Mouse (Mus musculus): ENCODE results near the gene Psmb7. TPM values are rescaled to one million over a fixed set of nuclear protein-coding genes. Genes with fewer than 3 reads are reported as not detected.

The Psmb7 gene
- polyA plus RNA-seq, 3 experiments from 2014 or later: 89.2 to 158 (median 118) TPM

DNA sequence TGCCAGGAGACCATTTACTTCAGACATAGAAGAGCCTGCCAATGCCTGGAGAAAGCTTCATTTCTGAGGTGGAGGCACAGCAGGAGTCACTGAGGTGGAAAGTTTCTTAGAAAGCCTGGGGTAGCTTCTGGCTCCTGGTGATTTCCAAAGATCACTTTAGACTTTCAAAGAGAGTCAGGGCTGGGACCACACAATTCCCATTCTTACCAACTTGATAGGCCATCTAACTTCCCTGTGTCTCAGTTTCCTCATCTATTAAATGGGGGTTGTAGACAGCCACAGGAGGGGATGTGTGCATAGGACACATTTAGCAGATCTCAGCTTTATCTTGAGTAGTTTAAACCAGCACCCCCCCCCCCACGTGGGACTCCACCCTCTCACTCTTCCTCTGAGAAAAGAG lies 101.5 kb downstream of the Psmb7 start:
- no peak for ATAC-seq

DNA sequence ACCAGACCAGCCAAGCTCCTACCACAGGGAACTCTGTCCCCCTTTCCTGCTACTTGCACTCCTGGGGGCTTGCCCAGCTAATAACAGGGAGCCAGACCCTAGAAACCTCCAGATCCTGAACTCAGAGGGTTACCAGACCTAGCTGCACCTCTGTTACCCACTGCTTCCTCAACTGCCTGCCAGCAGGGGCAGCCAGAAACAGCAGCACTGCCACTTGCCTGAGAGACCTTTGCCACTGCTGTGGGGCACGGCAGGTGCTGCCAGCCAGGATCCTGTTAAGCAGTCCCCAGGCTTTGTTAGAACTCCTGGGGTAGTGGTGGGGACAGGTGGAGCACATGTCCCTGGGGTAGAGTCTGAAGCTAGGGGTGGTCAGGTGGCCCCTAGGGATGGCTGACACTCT lies 102.3 kb downstream of the Psmb7 start:
- no peak for ATAC-seq

GRCm38 (mm10) chr2:38541101-38541500 lies 102.8 kb downstream of the Psmb7 start:
- ATAC-seq: no peak

GRCm38 (mm10) chr2:38540666-38541065 lies 103.2 kb downstream of the Psmb7 start:
- ATAC-seq: no peak

DNA sequence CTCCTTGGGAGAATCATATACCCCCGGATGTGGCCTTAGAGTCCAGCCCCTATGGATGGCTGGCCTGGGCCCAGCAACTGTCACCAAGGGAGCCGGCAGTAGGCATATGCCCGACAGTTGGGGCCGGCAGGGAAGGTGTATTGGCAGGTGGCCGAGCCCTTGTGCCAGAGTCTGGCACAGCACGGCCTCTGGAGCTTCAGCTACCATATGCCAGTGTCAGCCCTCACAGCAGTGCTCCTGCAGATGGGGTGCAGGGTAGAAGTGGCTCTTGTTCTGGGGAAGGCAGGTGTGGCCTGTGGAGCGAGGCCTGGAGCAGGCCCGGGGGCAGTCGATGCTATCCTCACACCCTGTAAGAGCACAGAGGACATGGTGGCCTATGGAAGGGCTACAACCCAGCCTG lies 104.2 kb downstream of the Psmb7 start:
- ATAC-seq: no peak

Other genes with a start within 250 kb of the Psmb7 start
- 1 to 10 TPM; 3.0 to 6.2 (median 3.7) TPM for gene Nek6, start 132.4 kb downstream of the Psmb7 start, polyA plus RNA-seq (2017; shearing (Covaris generic))
- not detected for gene Nr5a1, start 70.5 kb upstream of the Psmb7 start, polyA plus RNA-seq (2017; shearing (Covaris generic))